Mouse (Mus musculus) thymus, postnatal 25 days (tissue): ENCODE results near the gene Gtf2e1.

Experiments used
- DNase-seq: peaks from one replicate; pipeline ENCODE4 v3.0.0; 2022

The Gtf2e1 gene

DNA sequence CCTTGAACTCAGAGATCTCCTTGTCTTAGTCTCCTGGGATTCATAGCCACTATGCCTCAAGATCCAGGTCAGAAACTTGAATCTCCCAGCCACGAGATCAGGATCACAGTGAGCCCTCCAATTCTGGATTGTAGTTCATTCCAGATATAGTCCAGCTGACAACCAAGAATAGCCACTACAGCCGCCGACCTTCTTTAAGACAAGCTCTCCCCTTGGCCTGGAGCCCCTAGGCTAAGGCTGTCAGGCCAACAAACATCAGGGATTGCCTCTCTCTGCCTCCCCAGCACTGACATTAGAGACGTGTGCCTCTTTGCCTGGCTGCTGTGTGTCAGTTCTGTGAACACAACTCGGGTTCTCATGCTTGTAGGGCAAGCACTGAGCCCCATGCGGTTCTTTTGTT lies 1.2 kb upstream of the Gtf2e1 start:
- DNase-seq: no peak

DNA sequence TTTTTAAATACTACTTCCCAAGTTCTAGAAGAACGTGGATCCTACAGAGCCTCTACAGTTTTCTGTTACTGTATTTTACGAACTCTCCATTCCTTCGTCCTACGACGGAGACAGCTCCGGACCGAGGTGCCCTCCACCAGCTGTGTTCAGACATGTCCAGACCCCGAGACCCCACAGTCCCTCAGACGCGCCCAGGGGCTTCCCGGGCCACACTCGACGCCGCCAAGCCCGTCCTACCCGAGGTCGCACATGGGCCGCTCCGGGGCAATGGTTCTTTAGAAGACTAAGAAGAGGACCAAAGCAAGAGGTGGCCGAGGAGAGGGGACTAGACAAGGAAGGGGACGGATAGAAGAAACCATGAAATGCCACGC lies 364 bp downstream of the Gtf2e1 start:
- no peak for DNase-seq

DNA sequence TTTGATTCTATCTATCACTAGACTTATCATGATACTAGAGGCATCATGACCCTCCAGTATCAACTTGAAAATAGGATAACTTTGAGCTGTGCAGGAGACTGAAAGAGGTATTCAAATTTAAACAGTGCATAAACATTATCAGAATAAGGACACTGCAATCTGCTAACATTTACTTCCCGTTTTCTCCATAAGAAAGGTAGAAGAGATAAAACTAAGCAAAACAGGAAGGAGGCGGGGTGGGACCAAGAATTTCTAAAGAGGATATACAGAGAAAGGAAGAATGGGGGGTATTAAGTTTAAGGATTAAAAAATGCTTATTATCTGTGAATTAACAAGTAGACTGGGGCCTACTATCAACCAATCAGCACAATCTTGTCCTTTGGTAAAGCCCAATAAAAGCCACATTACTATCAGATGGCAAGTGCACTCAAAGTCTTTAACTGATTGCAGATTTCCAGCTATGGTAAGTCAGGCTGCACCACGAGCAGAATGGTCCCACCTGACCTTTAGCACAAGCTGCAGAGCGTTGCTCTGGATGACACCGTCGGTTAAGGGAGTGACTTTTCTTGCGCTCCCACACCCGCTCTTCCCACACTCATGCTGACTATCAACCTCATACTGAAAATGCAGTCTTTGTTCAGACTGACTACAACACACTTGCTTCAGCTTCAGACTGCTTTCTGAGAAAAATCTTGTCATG lies 6.1 kb downstream of the Gtf2e1 start:
- no peak for DNase-seq

DNA sequence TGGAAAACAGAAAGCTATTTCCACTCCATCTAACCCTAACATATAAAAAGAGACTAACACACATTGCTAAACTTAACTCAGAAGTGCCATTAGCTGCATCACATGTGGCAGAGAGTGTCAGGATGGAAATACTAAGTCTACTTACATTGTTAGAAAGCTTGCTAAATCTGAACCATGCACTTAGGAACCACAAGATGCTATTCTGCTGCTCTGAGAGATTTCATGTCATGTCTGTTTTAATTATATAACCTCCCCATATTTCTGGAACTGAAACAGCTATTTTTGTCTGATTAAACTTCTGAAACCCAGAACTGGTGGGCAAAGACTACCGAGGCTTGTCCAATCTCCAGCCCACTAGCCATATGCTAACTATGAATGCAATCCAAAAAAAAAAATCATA lies 7.5 kb downstream of the Gtf2e1 start:
- no peak for DNase-seq

DNA sequence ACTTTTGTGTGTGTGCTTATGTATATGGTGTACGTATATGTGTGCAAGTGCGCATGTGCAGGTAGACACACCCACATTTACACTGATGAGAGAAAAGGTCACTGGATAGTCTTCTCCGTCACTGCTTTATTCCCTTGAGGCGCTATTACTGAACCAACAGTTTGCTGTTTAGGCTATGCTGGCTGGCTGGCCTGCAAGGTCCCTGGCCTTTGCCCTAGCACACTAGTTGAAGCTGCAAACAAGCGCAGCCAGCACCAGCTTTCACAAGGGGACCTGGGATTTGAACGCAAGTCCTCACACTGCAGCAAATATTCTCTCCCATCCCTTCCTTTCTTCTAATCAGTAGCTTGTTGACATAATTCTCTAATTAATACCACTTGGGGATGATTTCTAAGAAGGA lies 9.4 kb downstream of the Gtf2e1 start:
- DNase-seq: no peak

DNA sequence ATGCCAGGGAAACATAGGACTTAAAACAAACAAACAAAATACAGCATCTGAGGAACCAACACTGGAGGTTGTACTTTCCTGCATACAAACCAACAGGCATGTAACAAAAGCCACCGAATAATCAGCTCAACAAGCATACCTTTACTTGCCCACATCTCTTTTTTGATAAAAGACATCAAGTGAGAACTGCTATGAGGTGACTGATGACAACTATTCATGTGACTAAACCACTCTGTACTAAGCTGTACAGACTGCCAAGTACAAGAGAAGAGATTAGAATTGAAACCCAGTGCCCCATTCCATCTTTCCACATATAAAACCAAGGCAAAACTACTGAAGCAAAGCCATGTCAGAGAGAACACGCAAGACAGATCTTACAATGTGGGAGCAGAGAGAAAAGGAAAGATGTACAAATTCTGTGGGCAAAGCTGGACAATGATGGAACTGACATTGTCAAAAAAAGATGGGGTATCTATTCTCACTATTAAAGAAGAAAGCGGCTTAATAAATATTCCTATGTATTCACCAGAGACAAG lies 12.8 kb downstream of the Gtf2e1 start:
- no peak for DNase-seq

DNA sequence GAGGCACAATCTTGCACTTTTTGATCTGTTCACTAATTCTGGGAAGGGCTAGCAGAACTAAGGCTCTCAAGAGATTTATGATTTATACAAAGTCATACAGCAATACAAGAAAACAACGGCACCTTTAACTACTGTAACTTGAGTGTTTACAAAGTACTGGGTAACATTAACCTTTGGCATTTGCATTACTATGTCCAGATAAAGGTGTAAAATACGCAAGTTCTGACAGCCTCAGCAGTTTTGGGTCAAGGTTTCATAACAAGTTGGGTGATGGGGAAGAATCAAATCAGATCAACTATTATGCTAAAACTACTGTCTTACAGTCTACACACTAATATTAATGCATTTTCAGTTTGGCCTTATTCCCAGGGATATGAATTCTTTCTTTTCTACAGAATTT lies 14.5 kb downstream of the Gtf2e1 start:
- no peak for DNase-seq

DNA sequence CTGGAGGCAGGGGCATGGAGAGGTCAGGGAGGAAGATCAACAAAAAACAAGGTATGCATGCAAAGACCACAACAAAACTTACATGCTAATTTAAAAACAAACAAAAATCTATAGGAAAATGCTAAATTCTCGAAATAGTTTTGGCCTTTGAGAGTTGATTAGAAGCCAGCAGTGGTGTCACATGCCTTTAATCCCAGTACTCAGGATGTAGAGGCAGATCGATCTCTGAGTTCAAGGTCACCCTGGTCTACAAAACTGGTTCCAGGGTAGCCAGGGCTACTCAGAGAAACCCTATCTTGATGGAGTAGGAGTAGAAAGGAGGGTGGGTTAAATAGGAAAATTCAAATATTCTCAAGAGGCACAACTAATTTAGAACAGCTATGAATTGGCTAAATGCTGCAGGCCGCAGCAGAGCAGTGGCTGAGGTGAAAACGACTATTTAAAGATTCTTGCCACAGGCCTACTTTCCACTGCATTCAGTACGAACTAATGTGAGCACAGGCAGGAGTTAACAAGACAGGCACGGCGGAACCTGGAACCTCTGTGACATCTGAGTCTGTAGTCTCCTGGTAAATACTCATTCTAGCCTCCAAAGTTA lies 17.4 kb downstream of the Gtf2e1 start:
- no peak for DNase-seq

DNA sequence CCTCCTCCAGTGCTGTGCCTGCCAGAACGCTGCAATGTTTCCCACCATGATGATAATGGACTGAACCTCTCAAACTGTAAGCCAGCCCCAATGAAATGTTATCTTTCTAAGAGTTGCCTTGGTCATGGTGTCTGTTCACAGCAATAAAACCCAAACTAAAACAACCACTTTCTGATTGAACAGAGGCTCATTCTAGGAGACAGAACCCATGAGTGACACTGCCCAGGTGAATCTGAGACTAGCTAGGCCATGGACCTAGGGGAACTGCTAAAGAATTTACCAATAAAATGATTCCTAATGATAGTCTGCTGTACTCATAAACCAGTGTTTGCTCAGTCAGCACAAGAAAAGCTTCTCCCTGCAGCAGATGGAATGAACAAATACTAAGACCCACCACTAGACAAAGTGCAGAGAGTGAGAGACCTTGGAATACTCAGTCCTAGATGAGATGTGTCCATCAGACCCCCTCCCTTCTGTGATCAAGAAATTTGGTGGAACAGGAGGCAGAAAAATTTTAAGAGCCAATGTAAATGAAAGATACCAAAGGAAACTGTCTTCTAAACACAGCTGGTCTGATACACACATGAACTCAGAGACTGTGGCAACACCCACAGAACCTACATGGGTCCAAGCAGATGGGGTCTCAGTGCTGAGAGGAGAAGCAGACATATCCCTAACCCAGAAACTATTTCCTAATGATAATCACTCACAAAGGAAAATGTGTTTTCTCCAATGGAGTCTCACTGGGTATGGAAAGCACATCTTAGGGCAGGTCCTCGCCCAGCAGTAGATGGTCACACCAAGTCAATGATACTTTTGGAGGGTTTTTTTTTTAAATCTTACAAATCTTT lies 19.2 kb downstream of the Gtf2e1 start:
- no peak for DNase-seq

DNA sequence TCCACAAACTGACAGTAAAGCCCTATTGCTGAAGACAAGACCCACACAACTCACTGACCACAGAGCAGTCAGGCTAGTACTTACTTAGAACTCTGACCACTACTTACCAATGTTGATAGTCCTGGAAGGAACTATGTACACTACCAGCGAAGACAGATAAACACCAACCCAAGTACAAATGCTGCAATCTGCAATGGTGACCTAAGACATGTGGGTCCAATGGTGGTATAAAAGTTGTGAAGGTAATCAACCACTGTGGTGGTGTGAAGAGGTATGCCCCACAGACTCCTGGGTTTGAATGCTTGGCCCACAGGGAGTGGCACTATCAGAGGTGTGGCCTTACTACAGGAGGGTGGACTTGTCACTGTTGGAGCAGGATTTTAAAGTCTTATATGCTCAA lies 19.9 kb downstream of the Gtf2e1 start:
- DNase-seq: no peak

DNA sequence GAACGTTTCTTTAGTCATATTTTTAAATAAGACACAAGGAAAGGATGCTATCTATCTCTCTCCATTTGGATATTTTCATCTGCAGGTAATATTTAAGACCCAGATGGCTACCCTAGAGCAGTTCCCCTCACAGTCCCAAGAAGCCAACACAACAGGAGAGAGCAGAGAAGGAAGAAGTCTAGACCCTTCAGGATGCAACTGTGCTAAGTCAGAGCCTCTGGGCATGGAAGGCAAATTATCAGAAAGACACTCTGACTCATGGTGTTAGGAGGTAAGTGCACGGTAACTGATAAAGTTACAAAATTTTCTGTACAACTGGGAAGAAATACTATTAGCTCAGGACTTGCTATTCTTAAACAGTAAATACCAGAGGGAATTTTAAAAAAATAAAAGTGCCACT lies 20.9 kb downstream of the Gtf2e1 start:
- no peak for DNase-seq

DNA sequence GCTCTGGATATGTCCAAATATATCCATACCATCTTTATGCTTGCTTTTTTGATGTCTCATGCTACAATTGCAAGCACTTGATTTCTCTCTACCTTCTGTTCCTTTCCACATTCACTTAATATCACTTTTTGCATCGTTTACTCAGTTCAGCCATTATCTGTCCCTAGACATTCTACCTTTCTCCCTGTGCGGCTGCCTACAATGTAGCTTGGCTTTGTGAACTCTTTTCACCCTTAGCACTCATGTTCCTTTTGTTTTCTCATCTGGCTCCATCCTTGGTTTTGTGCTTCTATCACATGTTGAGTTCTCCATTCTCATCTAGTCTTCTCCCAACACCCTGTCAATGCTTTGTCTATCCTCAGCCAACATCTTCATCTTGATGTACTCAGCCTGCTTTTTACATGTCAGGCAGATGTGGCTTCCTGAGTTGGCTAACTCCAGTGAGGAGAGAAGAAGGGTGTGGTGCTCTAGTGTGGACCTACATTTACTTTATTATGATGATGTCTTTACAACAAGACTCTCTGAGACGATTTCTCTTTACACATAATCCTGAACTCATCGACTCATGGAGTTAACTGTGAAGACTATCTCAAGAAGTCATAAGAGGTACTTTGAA lies 21.9 kb downstream of the Gtf2e1 start:
- DNase-seq: no peak

DNA sequence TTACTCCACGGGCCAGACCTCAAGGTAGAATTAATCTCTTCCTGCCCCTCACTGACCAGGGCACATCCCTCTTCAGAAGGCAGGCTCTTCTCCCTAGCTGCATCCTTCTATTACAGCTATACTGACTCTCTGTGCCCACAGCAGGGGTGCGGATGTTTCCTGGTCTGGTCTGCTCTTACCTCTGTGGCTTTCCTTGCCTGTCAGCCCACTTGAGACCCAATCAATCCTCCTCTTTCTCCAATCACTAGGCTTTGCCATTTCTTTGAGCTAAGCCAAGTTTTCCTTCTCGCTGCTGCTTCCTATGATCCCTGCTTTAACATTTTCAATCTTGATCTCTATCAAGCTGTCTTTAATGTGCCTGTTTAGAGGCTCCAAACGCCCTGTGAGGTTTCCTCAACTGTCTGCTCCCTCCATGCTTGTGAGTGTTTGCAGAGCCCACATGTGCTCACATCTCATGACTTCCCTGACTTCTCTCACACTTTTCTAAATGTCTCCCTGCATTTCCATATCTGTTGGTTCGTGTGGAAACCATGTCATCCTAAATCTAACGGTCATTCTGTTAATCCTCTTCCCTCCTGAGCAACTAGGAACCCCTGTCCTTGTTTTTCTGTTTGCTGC lies 23.1 kb downstream of the Gtf2e1 start:
- no peak for DNase-seq

DNA sequence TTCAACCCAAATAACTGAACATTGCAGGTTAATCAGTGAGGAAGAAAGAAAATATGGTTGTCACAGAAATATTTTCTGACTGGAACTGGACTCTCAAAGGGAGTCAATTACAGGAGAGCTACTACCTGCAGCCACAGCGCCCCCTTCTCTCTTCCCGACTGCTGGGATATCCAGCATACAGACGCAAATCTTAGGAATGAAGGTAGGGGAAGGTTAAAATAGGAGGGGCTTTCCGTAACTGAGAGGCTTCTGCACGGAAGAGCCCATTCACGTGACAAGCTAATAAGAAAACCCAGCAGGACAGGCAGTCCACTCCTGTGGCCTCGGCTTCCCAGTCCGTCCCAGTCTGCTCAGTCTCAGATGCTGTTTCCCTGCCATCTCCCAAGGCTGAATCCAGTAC lies 24.9 kb downstream of the Gtf2e1 start:
- no peak for DNase-seq

DNA sequence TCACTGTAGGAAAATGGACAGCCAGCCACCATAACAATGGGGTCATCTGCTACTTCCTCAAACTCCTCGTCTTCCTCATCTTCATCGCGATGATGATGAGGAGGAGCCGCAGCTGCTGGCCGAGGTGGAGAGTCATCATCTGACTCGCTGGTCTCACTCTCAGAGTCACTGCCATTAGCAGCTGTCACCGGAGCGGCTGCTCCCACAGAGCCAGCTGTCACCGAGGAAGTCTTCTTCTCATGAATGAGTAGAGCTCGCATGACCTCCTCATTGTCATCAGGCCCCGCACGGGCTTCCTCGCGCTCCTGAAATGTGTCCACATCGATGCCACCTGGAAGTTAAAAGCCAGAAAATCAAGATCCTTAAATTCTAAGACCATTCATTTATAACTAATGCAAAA lies 28.1 kb downstream of the Gtf2e1 start:
- DNase-seq: no peak

DNA sequence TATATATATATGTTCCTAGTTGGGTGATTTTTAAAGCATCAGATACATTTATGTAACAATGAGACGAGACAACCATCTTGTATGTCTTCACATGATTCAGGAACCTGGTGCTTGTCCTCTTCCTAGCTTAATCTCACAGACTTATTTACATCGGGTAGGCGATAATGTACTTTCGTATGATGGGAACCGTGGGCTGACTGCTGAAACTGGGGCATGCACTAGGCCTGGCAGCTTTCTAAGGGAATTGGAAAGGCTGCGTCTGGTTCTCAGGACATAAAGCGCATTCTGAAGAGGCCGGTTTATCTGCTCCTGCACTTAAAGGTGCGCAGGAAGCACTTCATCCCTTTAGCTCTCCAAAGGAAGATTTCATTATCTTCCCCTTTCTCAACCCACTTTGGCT lies 32.8 kb downstream of the Gtf2e1 start:
- DNase-seq: no peak

DNA sequence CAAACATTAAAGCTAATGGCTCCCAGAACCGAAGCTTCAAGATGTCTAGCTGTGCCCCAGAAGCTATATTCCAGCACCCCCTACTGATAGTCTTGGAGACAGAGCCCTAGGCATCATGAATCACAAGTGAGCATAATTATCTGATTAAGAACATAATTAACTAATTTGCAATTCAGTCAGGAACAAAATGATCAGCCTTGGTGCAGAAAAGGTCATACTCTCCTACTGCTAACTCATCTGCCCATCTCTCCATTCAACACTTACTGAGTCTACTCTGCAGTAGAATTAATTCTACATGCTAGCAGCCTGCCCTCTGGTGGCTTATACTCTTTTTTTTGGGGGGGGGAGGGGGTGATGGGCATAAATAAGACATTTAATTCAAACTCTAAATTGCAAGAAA lies 35.1 kb downstream of the Gtf2e1 start:
- DNase-seq: no peak

DNA sequence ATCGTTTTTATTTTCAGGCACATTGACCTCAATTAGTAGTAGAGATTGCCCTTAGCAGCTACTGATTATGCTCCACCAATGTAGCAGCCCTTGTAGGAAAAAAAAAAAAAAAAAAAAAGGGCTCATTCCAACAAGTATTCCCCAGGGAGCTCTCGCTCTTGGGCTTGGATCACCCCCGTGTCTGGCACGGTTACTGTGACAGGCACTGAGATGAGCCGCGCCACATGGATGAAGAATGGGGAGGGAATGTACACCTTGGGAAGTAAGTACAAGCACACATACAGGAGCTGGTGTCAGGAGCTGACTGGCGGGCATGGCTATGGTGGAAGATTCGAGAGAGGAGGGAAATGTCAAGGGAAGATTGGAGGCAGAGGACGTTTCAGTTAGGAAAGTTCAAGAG lies 41.0 kb downstream of the Gtf2e1 start:
- DNase-seq: no peak

DNA sequence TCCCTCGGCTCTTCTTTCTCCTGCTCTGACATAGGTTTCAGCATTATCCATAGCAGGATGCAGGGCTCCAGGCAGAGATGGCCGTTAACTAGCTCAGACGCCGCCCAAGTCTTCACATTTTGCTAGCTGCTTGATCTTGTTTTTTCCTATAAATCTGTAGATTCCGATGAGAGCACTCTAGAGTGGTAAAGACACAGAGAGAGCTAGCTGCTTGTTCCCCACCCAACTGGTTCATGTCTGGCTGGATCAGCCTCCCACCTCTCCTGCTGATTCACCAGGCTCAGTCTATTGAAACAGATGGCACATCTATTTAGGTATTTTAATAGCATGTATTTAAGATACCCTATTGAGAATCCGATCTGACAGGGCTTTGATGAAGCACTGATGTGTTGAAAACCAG lies 44.6 kb downstream of the Gtf2e1 start:
- DNase-seq: no peak

DNA sequence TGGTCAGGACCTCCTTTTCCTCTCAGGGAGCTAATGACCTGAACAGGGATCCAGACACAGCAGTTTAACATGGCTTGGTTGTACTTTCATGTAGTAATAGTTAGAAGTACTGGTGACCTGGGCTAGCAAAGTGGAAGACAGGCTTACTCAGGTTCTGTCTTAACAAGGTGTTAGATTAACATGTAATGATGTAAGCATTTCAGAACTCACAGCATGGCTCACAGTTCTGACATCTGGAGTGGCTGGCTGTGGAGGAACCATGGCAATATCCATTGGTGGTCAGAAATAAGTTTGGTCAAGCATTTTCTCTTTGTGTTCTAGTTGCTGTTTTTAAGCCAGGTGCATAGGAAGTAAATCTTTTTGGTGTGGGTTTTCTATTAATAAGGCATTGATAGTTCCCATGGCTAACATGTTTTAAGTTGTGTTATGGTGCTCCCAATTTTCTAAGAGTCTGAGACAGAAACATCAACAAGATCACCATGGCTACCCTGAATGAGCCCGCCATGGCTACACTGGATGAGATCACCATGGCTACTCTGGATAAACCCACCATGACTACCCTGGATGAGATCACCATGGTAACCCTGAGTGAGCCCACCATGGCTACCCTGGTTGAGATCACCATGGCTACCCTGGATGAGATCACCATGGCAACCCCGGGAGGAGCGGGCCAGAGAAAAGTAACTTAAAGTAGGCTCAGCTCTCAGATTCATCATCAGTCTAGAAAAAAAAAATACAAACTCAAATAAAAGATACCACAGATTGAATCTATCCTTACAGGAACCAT lies 52.6 kb downstream of the Gtf2e1 start:
- no peak for DNase-seq

DNA sequence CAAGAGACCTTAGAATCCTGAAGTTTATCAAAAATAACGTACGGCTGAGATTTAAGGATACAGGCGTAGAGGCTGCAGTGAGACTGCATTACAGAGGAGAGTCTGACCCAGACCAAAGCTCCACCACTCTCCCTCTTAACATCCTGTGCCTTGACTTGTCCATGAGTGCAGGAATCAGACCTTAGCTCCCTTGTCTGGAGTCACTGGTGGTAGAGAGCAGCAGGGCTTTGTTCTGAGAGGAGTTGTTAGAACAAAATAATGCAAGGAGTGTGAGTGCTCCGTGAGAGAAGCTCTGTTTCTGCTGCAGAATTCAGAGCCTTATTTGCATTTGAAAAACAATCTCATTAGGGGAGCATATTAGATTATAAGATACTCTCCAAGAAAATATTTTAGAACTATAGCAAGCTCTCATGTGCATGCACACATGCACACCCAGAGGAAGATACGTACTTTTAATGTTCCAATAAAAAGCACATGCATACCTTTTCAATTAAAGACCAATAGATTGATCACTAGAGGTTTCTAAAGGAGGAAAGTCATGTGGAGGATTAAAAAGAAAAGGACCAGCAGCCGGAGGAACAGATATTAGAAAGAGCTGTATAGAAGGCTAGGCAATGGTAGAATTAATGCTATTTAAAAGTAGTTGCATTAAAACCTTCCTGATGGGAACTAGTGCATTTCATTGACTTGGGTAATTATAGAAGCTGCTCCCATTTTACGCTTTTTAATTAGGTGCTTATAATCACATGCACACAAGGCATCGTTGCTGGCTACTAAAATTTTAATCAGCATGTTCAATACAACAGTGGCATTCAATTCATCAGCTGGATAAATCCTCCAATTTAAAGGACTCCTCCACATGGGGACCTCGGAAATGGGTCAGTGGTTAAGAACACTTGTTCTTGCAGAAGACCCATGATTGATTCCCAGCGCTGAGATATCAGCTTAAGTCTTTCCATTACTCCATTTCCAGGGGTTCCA lies 61.0 kb downstream of the Gtf2e1 start:
- no peak for DNase-seq
